Mouse (Mus musculus): ENCODE data around the gene Yars. TPM values are rescaled to one million over a fixed set of nuclear protein-coding genes. Genes with fewer than 3 reads are reported as not detected.

Yars gene
- total and polyA plus RNA-seq, 2 experiments from 2014 or later: 56.0 to 102 TPM

DNA sequence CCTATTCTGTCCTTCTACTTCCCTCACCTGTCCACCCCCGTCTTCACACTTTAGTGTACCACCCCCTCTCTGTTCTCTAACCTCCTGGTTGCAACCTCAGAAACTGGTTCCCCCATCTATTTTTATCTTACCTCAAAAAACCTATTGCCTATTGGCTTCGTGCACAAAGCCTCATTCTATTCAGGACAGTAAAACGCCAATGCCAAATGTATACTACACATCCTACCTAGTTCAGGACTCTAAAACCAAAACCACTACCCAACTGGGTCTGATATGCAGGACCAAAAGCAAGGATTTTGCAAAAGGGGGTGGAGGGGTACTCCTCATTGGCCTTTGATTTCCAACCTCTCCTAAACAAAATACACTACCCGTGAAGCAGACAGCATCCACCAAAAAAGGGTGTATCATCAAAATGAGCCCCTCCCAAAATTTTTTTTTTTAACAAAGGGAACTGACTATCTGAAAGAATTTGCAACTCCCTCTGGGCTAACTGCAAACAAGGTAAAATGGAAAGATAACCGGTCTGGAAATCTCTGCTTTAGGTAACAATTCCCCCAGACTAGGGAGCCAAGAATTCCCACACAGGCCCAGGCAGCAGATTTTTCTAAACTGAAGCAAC, 1.4 kb upstream of the Yars start:
- TF ChIP-seq CTCF (IDR thresholded peaks at IDR 0.05; ENCODE audit: low read depth): no peak
- ATAC-seq: no peak

DNA sequence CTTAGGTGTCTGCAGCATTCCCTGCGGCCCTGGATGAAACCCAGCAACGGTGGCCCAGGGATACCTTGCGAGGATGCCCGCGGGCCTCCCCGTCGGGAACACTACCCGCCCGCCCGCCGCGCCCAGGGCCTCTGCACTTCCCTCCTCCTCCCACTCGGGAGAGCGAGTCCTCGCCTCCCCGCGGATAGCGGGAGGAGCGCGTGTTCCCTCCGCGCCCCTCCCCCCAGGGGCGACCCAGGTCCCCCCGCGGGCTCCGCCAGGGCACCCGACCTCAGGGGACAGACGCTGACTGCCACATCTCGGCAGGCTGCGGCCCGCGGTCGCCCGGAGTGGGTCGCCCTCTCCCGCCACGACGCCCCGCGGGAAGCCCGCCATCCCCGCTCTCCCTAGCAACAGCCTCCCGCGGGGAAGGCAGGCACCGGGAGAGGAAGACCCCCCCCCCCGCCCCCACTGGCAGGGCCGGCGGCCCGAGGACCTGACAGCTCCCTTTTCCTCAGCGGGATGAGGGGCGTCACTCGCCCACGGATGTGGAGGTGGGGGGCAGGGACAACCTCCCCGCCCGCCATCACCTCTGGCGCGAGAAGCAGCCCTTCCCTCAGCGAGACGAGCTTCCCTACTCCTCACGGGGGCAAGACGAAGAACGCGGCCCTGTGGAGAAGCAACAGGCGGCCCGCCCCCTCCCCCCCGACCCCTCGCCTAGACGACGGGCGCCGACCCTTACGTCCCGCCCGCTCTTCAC, 588 bp upstream of the Yars start:
- DNase-seq (ENCODE audit: low spot score) (peak; percentile 66), ATAC-seq (no peak; the same call in 1 of the 2 replicates)
- peak overlapping the region; percentile 81 for H3K27ac ChIP-seq
- no peaks in the 10 kb centered on the region for H3K27me3 ChIP-seq (ENCODE audit: insufficient read depth, low read length)
- no peaks in the 10 kb centered on the region for H3K9me3 ChIP-seq (ENCODE audit: low read length)
- WGBS: under 1% methylated on average over 64 of the region's 74 CpGs
- peak overlapping the region; percentile 87 for H3K4me3 ChIP-seq (ENCODE audit: low read length)
- TF ChIP-seq CTCF (IDR thresholded peaks at IDR 0.05; ENCODE audit: low read depth): no peak
- no peaks in the 10 kb centered on the region for H3K36me3 ChIP-seq (ENCODE audit: insufficient read depth, low read length)
- H3K4me2 ChIP-seq (ENCODE audit: low read depth, low read length): peak overlapping the region; percentile 79
- peak overlapping the region; percentile 89 for H3K9ac ChIP-seq (replicated peaks; ENCODE audit: low read length)
- H3K4me1 ChIP-seq (ENCODE audit: insufficient read depth, low read length): peaks cover 11% of the 10 kb centered on the region

More for the DNA sequence above, 1.4 kb upstream of the Yars start:
- Histone ChIP-seq H3K9me3 (ENCODE audit: low read length) (no peaks in the 10 kb centered on the region), H3K36me3 (ENCODE audit: insufficient read depth, low read length) (no peaks in the 10 kb centered on the region), H3K4me1 (ENCODE audit: insufficient read depth, low read length) (peaks cover 11% of the 10 kb centered on the region), H3K27ac (peak overlapping the region; percentile 81; the same call in 1 of the 2 replicates), H3K9ac (replicated peaks; ENCODE audit: low read length) (peak overlapping the region; percentile 89), H3K4me3 (ENCODE audit: low read length) (peak overlapping the region; percentile 87), H3K27me3 (ENCODE audit: insufficient read depth, low read length) (no peaks in the 10 kb centered on the region), H3K4me2 (ENCODE audit: low read depth, low read length) (peak overlapping the region; percentile 79)
- 44% methylated on average over 5 of the region's 5 CpGs for WGBS
- DNase-seq (ENCODE audit: low spot score): no peak

DNA sequence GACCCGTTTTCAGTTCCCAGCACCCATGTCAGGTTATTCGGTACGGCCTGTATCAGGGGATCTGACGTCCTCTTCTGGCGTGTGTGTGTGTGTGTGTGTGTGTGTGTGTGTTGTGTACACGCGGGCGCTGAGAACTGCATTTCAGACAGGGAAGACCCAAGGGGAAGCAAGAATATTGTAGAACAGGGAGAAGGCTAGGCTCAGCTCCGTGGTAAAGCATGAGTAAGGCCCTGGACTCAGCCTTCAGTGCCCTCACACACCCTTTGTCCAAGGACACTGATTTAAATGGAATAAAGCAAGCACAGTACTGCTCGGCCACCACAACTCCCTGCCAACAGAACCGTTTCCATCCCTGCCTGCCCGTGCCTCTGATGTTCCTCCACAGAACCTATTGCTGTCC, 978 bp downstream of the Yars start:
- Histone ChIP-seq H3K9ac (replicated peaks; ENCODE audit: low read length) (peak overlapping the region; percentile 89), H3K9me3 (ENCODE audit: low read length) (no peaks in the 10 kb centered on the region), H3K27me3 (ENCODE audit: insufficient read depth, low read length) (no peaks in the 10 kb centered on the region), H3K27ac (peak overlapping the region; percentile 82), H3K4me3 (ENCODE audit: low read length) (peak overlapping the region; percentile 87), H3K36me3 (ENCODE audit: insufficient read depth, low read length) (0 out of 2 replicates have a peak, but pooled peaks cover 3% of the 10 kb centered on the region), H3K4me1 (ENCODE audit: insufficient read depth, low read length) (peaks cover 11% of the 10 kb centered on the region), H3K4me2 (ENCODE audit: low read depth, low read length) (peak overlapping the region; percentile 81)
- 4% methylated on average over 12 of the region's 12 CpGs for WGBS
- ATAC-seq: no peak
- TF ChIP-seq CTCF (IDR thresholded peaks at IDR 0.05; ENCODE audit: low read depth): no peak
- DNase-seq (ENCODE audit: low spot score): peak; percentile 18

DNA sequence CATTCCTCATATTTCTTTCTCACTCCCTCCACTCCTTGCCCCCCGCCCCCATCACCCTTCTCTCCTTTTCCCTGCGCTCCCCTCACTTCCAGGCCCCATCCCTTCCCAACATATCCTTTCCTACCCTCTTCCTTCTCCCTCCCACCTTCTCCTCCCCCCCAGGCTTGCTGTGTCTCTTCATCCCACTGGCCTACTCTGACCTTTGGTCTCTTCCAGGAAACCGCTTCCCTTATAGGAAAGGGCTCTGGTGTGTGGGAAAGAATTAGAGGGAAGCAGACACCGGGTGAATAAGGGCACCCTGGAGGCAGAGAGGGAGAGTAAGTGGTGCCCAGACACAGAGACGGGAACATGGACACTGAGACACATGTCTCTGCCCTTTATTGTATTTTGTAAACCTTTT, 2.1 kb downstream of the Yars start:
- 77% methylated on average over 5 of the region's 5 CpGs for WGBS
- no peak for TF ChIP-seq CTCF (IDR thresholded peaks at IDR 0.05; ENCODE audit: low read depth)
- H3K9ac ChIP-seq (replicated peaks; ENCODE audit: low read length): no peak overlapping the region
- H3K36me3 ChIP-seq (ENCODE audit: insufficient read depth, low read length): peaks cover 10% of the 10 kb centered on the region; the same call in 1 of the 2 replicates
- no peak for DNase-seq (ENCODE audit: low spot score)
- H3K4me1 ChIP-seq (ENCODE audit: insufficient read depth, low read length): peaks cover 11% of the 10 kb centered on the region
- no peak overlapping the region; the same call in 1 of the 2 replicates for H3K4me2 ChIP-seq (ENCODE audit: low read depth, low read length)
- H3K27ac ChIP-seq: no peak overlapping the region
- H3K27me3 ChIP-seq (ENCODE audit: insufficient read depth, low read length): no peaks in the 10 kb centered on the region
- no peak overlapping the region for H3K4me3 ChIP-seq (ENCODE audit: low read length)
- no peaks in the 10 kb centered on the region for H3K9me3 ChIP-seq (ENCODE audit: low read length)
- ATAC-seq: no peak

DNA sequence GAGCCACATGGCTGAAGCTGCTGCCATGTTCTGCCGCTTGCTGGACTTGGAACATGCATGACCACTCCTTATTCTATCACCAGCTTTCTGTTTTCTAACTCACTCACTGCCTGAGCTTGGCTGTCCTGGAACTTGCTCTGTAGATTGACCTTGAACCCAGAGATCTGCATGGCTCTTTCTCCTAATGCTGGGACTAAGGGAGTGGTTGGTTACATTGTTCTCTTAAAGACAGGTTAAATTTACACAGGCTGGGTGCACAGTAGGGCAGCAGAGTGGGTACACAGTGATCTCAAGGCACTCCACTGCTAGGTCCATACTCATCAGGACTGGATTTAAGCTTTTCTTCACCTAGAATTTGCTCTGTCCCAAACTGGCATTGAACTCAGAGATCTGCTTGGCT, 4.7 kb downstream of the Yars start:
- no peak for DNase-seq (ENCODE audit: low spot score)
- ATAC-seq: no peak
- H3K9ac ChIP-seq (replicated peaks; ENCODE audit: low read length): no peak overlapping the region
- 97% methylated on average over 1 of the region's 1 CpGs for WGBS
- H3K27me3 ChIP-seq (ENCODE audit: insufficient read depth, low read length): no peaks in the 10 kb centered on the region
- no peak overlapping the region for H3K27ac ChIP-seq
- TF ChIP-seq CTCF (IDR thresholded peaks at IDR 0.05; ENCODE audit: low read depth): no peak
- H3K36me3 ChIP-seq (ENCODE audit: insufficient read depth, low read length): peaks cover 22% of the 10 kb centered on the region; the same call in 1 of the 2 replicates
- H3K4me1 ChIP-seq (ENCODE audit: insufficient read depth, low read length): peaks cover 11% of the 10 kb centered on the region
- H3K9me3 ChIP-seq (ENCODE audit: low read length): no peaks in the 10 kb centered on the region
- no peak overlapping the region for H3K4me2 ChIP-seq (ENCODE audit: low read depth, low read length)
- H3K4me3 ChIP-seq (ENCODE audit: low read length): no peak overlapping the region

DNA sequence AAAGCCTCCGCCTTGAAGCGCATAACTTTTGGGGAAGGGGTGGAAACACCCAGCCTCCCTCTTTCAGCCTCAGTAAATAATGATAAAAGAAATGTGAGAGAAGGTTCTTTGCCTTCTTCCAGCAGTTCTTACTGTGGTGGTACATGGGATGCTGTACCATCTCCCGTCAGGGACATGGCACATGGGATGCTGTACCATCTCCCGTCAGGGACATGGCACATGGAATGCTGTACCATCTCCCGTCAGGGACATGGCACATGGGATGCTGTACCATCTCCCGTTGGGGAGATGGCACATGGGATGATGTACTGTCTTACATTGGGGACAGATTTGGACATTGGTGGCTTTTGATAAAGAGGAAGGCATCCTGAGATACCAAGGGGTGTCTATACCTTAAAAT, 8.0 kb downstream of the Yars start:
- peaks cover 37% of the 10 kb centered on the region; the same call in 1 of the 2 replicates for H3K36me3 ChIP-seq (ENCODE audit: insufficient read depth, low read length)
- ATAC-seq: no peak

More for the DNA sequence above, 8.0 kb downstream of the Yars start:
- H3K9ac ChIP-seq (replicated peaks; ENCODE audit: low read length): no peak overlapping the region
- H3K4me2 ChIP-seq (ENCODE audit: low read depth, low read length): no peak overlapping the region
- TF ChIP-seq CTCF (IDR thresholded peaks at IDR 0.05; ENCODE audit: low read depth): no peak
- H3K27me3 ChIP-seq (ENCODE audit: insufficient read depth, low read length): no peaks in the 10 kb centered on the region
- no peak overlapping the region for H3K27ac ChIP-seq
- no peaks in the 10 kb centered on the region for H3K4me1 ChIP-seq (ENCODE audit: insufficient read depth, low read length)
- H3K4me3 ChIP-seq (ENCODE audit: low read length): no peak overlapping the region
- WGBS: 98% methylated on average over 6 of the region's 6 CpGs
- H3K9me3 ChIP-seq (ENCODE audit: low read length): no peaks in the 10 kb centered on the region
- no peak for DNase-seq (ENCODE audit: low spot score)

Data from hindbrain, postnatal 0 days (tissue).